Mouse (Mus musculus): ENCODE results near the gene Supt6. TPM values are rescaled to one million over a fixed set of nuclear protein-coding genes. Genes with fewer than 3 reads are reported as not detected.

The Supt6 gene
- polyA plus RNA-seq, 1 experiment from 2014 or later = 26.2 TPM

Other genes starting within 250 kb of the Supt6 start
- 20.0 and 21.0 TPM in 2 replicates for gene Dhrs13, start 213.7 kb downstream of the Supt6 start, polyA plus RNA-seq (2014; fragmentation: Nextera tagmentation; extraction: Ambion mirVana)
- 56.3 and 60.0 TPM in 2 replicates for gene Flot2, start 208.1 kb downstream of the Supt6 start, polyA plus RNA-seq (2014; fragmentation: Nextera tagmentation; extraction: Ambion mirVana)
- gene Eral1, start 165.6 kb downstream of the Supt6 start, polyA plus RNA-seq (2014; fragmentation: Nextera tagmentation; extraction: Ambion mirVana) = 31.9 and 37.2 TPM in 2 replicates
- gene Fam222b, start 151.3 kb downstream of the Supt6 start, polyA plus RNA-seq (2014; fragmentation: Nextera tagmentation; extraction: Ambion mirVana) = 24.3 and 24.4 TPM in 2 replicates
- gene Traf4, start 80.4 kb downstream of the Supt6 start, polyA plus RNA-seq (2014; fragmentation: Nextera tagmentation; extraction: Ambion mirVana) = 73.6 and 92.0 TPM in 2 replicates
- gene Nek8, start 69.3 kb downstream of the Supt6 start, polyA plus RNA-seq (2014; fragmentation: Nextera tagmentation; extraction: Ambion mirVana) = 5.2 and 7.0 TPM in 2 replicates
- 6.8 and 9.5 TPM in 2 replicates for gene Tlcd1, start 69.3 kb downstream of the Supt6 start, polyA plus RNA-seq (2014; fragmentation: Nextera tagmentation; extraction: Ambion mirVana)
- 1,168 and 1,191 TPM in 2 replicates for gene Rpl23a, start 62.4 kb downstream of the Supt6 start, polyA plus RNA-seq (2014; fragmentation: Nextera tagmentation; extraction: Ambion mirVana)
- 57.7 and 69.3 TPM in 2 replicates for gene Rab34, start 57.6 kb downstream of the Supt6 start, polyA plus RNA-seq (2014; fragmentation: Nextera tagmentation; extraction: Ambion mirVana)
- gene Proca1, start 52.6 kb downstream of the Supt6 start, polyA plus RNA-seq (2014; fragmentation: Nextera tagmentation; extraction: Ambion mirVana) = 1.0 and 1.2 TPM in 2 replicates
- 60.6 and 60.8 TPM in 2 replicates for gene Sdf2, start 241 bp downstream of the Supt6 start, polyA plus RNA-seq (2014; fragmentation: Nextera tagmentation; extraction: Ambion mirVana)
- gene 2610507B11Rik, start 15.8 kb upstream of the Supt6 start, polyA plus RNA-seq (2014; fragmentation: Nextera tagmentation; extraction: Ambion mirVana) = 65.4 and 94.5 TPM in 2 replicates
- gene BC030499, start 44.9 kb upstream of the Supt6 start, polyA plus RNA-seq (2014; fragmentation: Nextera tagmentation; extraction: Ambion mirVana) = 0.11 and 0.20 TPM in 2 replicates
- gene Spag5, start 55.5 kb upstream of the Supt6 start, polyA plus RNA-seq (2014; fragmentation: Nextera tagmentation; extraction: Ambion mirVana) = 48.3 and 52.2 TPM in 2 replicates
- gene Aldoc, start 77.0 kb upstream of the Supt6 start, polyA plus RNA-seq (2014; fragmentation: Nextera tagmentation; extraction: Ambion mirVana) = 2.7 and 3.3 TPM in 2 replicates
- gene Pigs, start 82.4 kb upstream of the Supt6 start, polyA plus RNA-seq (2014; fragmentation: Nextera tagmentation; extraction: Ambion mirVana) = 49.4 and 54.2 TPM in 2 replicates
- 66.2 and 73.1 TPM in 2 replicates for gene Unc119, start 97.5 kb upstream of the Supt6 start, polyA plus RNA-seq (2014; fragmentation: Nextera tagmentation; extraction: Ambion mirVana)
- 0.05 TPM in 1 of 2 replicates, not detected in the other for gene Foxn1, start 140.6 kb upstream of the Supt6 start, polyA plus RNA-seq (2014; fragmentation: Nextera tagmentation; extraction: Ambion mirVana)
- gene Slc13a2, start 176.2 kb upstream of the Supt6 start, polyA plus RNA-seq (2014; fragmentation: Nextera tagmentation; extraction: Ambion mirVana) = not detected in 2 replicates
- 14.5 and 15.9 TPM in 2 replicates for gene Slc46a1, start 219.7 kb upstream of the Supt6 start, polyA plus RNA-seq (2014; fragmentation: Nextera tagmentation; extraction: Ambion mirVana)